Mouse (Mus musculus): Measurements from ENCODE around the gene Stx3. TPM values are rescaled to one million over a fixed set of nuclear protein-coding genes. Genes with fewer than 3 reads are reported as not detected.
A peak's percentile ranks its signal among the peaks of the same experiment; 100 is the strongest.

The Stx3 gene
- polyA plus RNA-seq, 1 experiment = not detected

DNA sequence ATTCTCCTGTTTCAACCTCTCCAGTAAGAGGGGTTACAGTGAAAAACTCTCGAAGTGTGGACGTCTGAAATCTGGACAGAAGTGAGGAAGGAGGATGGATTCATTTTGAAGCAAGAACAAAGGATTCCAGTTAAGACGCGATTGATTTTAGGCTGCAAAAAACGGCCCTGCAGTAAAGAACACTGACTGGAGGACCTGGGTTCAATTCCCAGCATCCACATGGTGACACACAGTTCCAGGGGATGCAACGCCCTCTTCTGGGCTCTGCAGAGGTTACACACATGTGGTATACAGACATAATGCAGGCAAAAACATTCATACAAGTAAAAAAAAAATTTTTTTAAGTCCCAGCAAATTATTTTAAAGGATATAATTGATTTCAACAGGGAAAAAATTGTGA, 1.0 kb upstream of the Stx3 start:
- TF ChIP-seq TAL1 (IDR thresholded peaks at IDR 0.05; ENCODE audit: low read length) = no peak
- TF ChIP-seq GATA1 (IDR thresholded peaks at IDR 0.05; ENCODE audit: low read length) = no peak
- H3K4me3 ChIP-seq (replicated peaks) = no peak overlapping the region
- H3K9me3 ChIP-seq (ENCODE audit: control insufficient read depth, low read length) = no peaks in the 10 kb centered on the region
- peaks cover 54% of the 10 kb centered on the region for H3K27me3 ChIP-seq (ENCODE audit: control insufficient read depth)
- H3K36me3 ChIP-seq (ENCODE audit: control insufficient read depth) = no peaks in the 10 kb centered on the region
- H3K4me1 ChIP-seq (ENCODE audit: control insufficient read depth) = no peaks in the 10 kb centered on the region; the same call in 1 of the 2 replicates

DNA sequence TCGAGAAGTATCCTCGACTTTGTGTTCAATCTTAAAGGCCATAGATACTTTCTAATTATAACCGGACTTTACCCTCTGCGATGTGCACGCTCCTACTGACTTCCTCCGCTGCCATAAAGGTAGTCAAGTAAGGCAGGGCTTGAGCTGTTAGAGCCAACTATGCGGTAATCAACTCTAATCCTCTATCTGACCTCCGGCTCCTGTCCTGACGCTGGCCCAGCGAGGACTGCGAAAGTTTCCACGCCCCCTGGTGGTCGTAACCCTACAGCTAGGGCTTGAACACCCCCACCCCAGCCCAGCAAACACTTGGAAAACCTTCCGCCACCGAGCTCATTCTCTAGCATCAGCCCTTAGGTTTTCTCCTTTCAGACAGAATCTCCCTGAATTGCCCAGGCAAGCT, 597 bp upstream of the Stx3 start:
- no peak overlapping the region for H3K4me3 ChIP-seq (replicated peaks)
- H3K4me1 ChIP-seq (ENCODE audit: control insufficient read depth) = no peaks in the 10 kb centered on the region; the same call in 1 of the 2 replicates
- peaks cover 58% of the 10 kb centered on the region for H3K27me3 ChIP-seq (ENCODE audit: control insufficient read depth)
- TF ChIP-seq TAL1 (IDR thresholded peaks at IDR 0.05; ENCODE audit: low read length) (no peak), GATA1 (IDR thresholded peaks at IDR 0.05; ENCODE audit: low read length) (no peak)
- no peaks in the 10 kb centered on the region for H3K9me3 ChIP-seq (ENCODE audit: control insufficient read depth, low read length)
- no peaks in the 10 kb centered on the region for H3K36me3 ChIP-seq (ENCODE audit: control insufficient read depth)

DNA sequence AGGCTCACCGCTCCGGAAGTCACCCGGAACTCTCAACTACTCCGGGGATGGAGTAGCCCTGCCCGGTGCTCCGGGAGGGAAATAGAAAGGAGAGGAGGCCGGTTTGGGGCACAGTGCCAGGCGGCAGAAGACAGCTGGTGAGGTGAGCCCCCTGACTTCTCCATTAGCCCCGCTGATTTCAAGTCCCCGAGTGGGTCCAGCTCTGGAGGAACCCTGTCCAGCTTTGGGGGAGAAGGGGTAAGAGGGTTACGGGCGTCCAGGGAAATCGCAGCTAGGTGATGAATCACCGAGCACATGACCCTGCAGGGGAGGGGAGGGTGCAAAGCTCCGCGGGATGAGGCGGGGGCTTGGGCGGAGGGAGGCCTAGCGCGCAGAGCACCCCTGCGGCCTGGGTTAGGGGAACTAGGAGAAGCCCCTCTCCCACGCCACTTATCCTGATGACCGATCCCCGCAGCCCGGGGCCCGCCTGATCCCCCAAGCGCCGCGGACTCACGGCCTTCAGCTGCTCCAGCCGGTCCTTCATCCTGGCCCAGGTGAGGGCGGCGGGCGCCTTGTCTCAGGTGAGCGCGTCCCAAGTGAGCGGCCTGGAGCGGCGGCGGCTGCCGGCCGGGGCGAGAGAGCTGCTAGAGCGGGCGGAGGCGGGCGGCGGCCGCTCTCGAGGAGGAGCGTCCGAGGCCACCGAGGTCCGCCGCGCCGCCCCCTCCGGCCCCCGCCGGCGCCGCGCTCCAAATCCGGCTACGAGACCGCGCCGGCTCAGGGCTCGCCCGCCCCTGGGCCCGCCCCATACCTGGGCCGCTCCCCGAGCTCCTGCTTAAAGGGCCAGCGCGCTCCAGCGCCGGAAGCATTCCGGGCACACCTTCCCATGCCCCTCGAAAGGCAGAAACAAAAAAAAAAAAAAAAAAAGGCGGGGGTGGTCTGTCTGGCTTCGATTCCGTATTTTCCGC, 732 bp downstream of the Stx3 start:
- Histone ChIP-seq H3K27me3 (ENCODE audit: control insufficient read depth) (peaks cover 60% of the 10 kb centered on the region), H3K4me3 (replicated peaks) (peak overlapping the region; percentile 33), H3K4me1 (ENCODE audit: control insufficient read depth) (no peaks in the 10 kb centered on the region; the same call in 1 of the 2 replicates), H3K9me3 (ENCODE audit: control insufficient read depth, low read length) (no peaks in the 10 kb centered on the region), H3K36me3 (ENCODE audit: control insufficient read depth) (no peaks in the 10 kb centered on the region)
- TF ChIP-seq GATA1 (IDR thresholded peaks at IDR 0.05; ENCODE audit: low read length) (no peak), TAL1 (IDR thresholded peaks at IDR 0.05; ENCODE audit: low read length) (no peak)

DNA sequence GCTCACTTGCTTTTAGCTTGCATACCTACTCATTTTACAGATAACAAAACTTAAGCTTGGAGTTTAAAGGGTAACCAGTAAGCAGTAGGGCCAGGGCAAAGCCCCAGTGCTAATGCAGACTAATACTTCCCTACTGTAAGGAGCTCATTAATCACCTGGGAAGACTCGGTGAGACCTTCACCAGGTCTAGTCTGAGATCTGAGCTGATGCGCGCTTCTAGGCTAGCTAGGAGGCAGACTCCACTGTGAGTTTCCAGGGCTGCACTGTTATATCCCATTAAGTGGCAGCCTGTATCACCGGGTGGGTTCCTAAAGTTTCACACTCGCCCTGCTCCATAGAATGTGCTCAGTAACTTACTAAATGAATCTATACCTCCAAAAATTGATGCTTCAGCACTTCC, 1.6 kb downstream of the Stx3 start:
- TF ChIP-seq TAL1 (IDR thresholded peaks at IDR 0.05; ENCODE audit: low read length) (no peak), GATA1 (IDR thresholded peaks at IDR 0.05; ENCODE audit: low read length) (no peak)
- peaks cover 60% of the 10 kb centered on the region for H3K27me3 ChIP-seq (ENCODE audit: control insufficient read depth)
- no peak overlapping the region for H3K4me3 ChIP-seq (replicated peaks)
- no peaks in the 10 kb centered on the region; the same call in 1 of the 2 replicates for H3K4me1 ChIP-seq (ENCODE audit: control insufficient read depth)
- H3K9me3 ChIP-seq (ENCODE audit: control insufficient read depth, low read length) = no peaks in the 10 kb centered on the region
- no peaks in the 10 kb centered on the region for H3K36me3 ChIP-seq (ENCODE audit: control insufficient read depth)

DNA sequence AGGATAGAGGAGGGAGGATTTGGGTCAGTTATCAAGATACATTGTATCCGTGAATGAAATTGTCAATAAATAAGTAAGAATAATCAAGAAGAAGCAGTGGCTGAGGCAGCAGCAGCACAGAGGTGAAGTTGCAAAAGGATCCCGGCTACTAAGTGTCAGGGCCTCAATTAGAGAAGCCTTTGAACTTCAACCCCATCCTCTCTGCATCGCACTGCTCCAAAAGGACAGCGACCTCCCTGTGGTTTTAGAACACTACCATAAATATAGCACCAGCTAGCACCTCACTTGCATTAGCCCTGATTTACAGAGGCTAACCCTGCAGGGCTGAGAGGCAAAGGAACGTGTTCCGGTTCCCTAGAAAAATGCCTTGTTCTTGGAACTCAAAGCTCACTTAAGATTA, 2.5 kb downstream of the Stx3 start:
- no peak overlapping the region for H3K4me3 ChIP-seq (replicated peaks)
- H3K36me3 ChIP-seq (ENCODE audit: control insufficient read depth) = no peaks in the 10 kb centered on the region
- H3K9me3 ChIP-seq (ENCODE audit: control insufficient read depth, low read length) = no peaks in the 10 kb centered on the region
- no peaks in the 10 kb centered on the region; the same call in 1 of the 2 replicates for H3K4me1 ChIP-seq (ENCODE audit: control insufficient read depth)
- no peak for TF ChIP-seq TAL1 (IDR thresholded peaks at IDR 0.05; ENCODE audit: low read length)
- TF ChIP-seq GATA1 (IDR thresholded peaks at IDR 0.05; ENCODE audit: low read length) = no peak
- H3K27me3 ChIP-seq (ENCODE audit: control insufficient read depth) = peaks cover 60% of the 10 kb centered on the region

DNA sequence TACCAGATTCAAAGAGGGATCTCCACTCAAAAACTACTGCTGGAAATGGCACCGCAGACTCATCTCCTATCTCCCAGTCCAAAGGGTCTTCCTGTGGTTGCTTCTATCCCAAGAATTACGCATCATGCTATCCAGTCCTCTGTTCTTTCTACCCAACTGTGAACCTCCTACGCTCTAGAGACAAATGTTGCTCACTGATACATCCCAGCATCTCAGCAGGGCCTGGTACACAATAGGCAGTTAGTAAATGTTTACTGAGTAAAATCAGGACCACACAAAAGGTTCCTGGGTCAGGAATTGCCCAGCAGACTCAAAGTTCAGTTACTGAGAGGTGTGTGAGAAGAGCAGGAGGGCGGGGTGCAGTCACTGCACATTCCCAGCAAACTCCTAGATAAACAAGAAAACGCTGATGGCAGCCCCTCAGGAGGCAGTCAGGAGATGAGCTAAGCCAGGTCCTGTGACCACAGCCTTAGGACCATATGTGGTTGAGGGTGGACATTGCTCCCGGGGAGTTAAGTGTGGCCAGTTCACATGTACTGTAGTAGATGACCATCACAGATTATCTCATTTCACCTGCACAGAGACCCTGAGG, 4.4 kb downstream of the Stx3 start:
- no peaks in the 10 kb centered on the region; the same call in 1 of the 2 replicates for H3K4me1 ChIP-seq (ENCODE audit: control insufficient read depth)
- peaks cover 50% of the 10 kb centered on the region for H3K27me3 ChIP-seq (ENCODE audit: control insufficient read depth)
- no peaks in the 10 kb centered on the region for H3K36me3 ChIP-seq (ENCODE audit: control insufficient read depth)
- no peaks in the 10 kb centered on the region for H3K9me3 ChIP-seq (ENCODE audit: control insufficient read depth, low read length)
- H3K4me3 ChIP-seq (replicated peaks) = no peak overlapping the region
- TF ChIP-seq GATA1 (IDR thresholded peaks at IDR 0.05; ENCODE audit: low read length) (no peak), TAL1 (IDR thresholded peaks at IDR 0.05; ENCODE audit: low read length) (no peak)

DNA sequence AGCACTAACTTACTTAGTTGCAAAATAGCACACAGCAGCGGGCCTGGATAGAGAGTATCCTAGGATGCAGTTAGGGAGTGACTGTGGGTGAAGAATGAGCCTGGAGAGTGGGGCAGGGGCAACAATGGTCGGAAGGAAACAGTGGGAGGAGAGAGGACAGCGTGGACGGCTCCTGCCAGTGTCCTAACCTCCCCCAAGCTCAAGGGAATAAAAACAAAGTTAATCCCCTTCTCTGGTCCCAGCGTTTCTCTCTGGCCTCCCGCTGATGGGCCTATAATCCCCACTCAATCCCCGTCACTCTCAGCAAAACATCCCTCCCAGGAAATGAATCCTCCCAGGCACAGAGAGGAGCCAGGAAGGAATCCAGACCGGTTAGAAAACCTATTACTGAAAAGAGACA, 5.6 kb downstream of the Stx3 start:
- no peaks in the 10 kb centered on the region for H3K9me3 ChIP-seq (ENCODE audit: control insufficient read depth, low read length)
- H3K36me3 ChIP-seq (ENCODE audit: control insufficient read depth) = no peaks in the 10 kb centered on the region
- no peak overlapping the region for H3K4me3 ChIP-seq (replicated peaks)
- no peaks in the 10 kb centered on the region; the same call in 1 of the 2 replicates for H3K4me1 ChIP-seq (ENCODE audit: control insufficient read depth)
- TF ChIP-seq TAL1 (IDR thresholded peaks at IDR 0.05; ENCODE audit: low read length) (no peak), GATA1 (IDR thresholded peaks at IDR 0.05; ENCODE audit: low read length) (no peak)
- H3K27me3 ChIP-seq (ENCODE audit: control insufficient read depth) = peaks cover 38% of the 10 kb centered on the region

DNA sequence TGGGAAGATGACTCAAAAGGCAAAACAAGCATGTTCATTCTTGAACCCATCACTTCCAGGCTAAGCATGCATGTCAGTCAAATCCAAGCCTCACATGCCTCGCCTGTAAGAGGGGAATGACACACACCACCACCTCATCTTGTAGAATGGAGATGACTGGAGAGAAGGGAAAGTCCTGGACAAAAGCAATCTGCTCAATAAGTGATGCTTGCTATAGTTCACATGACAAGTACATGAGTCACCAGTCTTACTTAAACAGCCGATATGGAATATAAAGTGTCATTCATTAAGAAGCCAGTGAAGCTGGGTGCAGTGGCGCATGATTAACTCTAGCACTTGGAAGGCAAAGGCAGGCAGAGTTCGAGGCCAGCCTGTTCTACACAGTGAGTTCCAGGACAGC, 6.1 kb downstream of the Stx3 start:
- no peak for TF ChIP-seq GATA1 (IDR thresholded peaks at IDR 0.05; ENCODE audit: low read length)
- no peak for TF ChIP-seq TAL1 (IDR thresholded peaks at IDR 0.05; ENCODE audit: low read length)
- Histone ChIP-seq H3K27me3 (ENCODE audit: control insufficient read depth) (peaks cover 33% of the 10 kb centered on the region), H3K4me3 (replicated peaks) (no peak overlapping the region), H3K4me1 (ENCODE audit: control insufficient read depth) (no peaks in the 10 kb centered on the region), H3K9me3 (ENCODE audit: control insufficient read depth, low read length) (no peaks in the 10 kb centered on the region), H3K36me3 (ENCODE audit: control insufficient read depth) (no peaks in the 10 kb centered on the region)

DNA sequence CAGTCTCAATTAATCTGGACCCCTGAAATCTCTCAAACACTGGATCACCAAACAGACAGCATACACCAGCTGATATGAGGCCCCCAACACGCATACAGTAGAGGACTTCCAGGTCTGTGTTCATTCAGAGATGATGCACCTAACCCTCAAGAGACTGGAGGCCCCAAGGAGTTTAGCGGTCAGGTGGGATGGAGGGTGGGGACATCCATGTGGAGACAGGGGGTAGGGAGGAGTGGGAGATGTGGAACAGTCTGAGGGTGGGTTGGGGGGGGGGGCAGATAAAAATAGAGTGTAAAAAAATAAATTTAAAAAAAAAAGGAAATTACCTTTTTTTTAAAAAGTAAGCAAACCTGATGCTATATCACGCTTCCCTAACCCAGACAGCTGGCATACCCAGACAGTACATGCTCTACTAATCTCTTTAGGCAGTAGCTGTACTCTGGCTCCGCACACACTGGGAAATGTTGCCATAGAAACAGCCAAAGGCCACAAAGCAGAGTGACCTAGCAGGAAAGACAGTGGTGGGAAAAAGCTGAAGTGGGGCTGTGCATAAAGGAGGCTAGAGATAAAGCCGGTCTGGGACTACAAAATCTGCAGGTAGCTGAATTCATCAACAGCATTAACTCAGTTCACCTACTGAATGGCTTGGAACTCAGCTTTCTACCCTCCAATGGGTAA, 7.4 kb downstream of the Stx3 start:
- Histone ChIP-seq H3K36me3 (ENCODE audit: control insufficient read depth) (no peaks in the 10 kb centered on the region), H3K4me3 (replicated peaks) (no peak overlapping the region), H3K9me3 (ENCODE audit: control insufficient read depth, low read length) (no peaks in the 10 kb centered on the region), H3K4me1 (ENCODE audit: control insufficient read depth) (no peaks in the 10 kb centered on the region), H3K27me3 (ENCODE audit: control insufficient read depth) (peaks cover 19% of the 10 kb centered on the region)
- TF ChIP-seq GATA1 (IDR thresholded peaks at IDR 0.05; ENCODE audit: low read length) = no peak
- no peak for TF ChIP-seq TAL1 (IDR thresholded peaks at IDR 0.05; ENCODE audit: low read length)

All from erythroblast, embryonic 14.5 days (primary cell).